Mouse (Mus musculus) neural tube, embryonic 12.5 days (tissue): ENCODE data around the gene Rce1. TPM values are rescaled to one million over a fixed set of nuclear protein-coding genes. Genes with fewer than 3 reads are reported as not detected.
"Not testable (repeated sequence)": the region's sequence is repeated elsewhere in the genome, so short reads cannot be mapped to it uniquely, and the experiment has no call there.

Experiments
- ATAC-seq: fragments of 200-750 bp; cut with Nextera tagmentation; 2 replicates; pipeline ENCODE4 v1.8.0; 2017; ENCODE audit warnings: low read depth, mild to moderate bottlenecking, moderate TSS enrichment, moderate library complexity; ENCODE audit not compliant: low FRiP score
- H3K27ac ChIP-seq: fragments of 300-500 bp; sonication (generic); 2 replicates; pipeline ENCODE4 v1.5.1; 2016
- H3K27me3 ChIP-seq: fragments of 300-500 bp; sonication (generic); replicated peaks from 2 replicates; pipeline ENCODE4 v1.6.1; 2016; ENCODE audit warnings: mild to moderate bottlenecking
- H3K36me3 ChIP-seq: fragments of 300-500 bp; sonication (generic); 2 replicates; pipeline ENCODE4 v1.6.1; 2016; ENCODE audit warnings: mild to moderate bottlenecking
- H3K4me1 ChIP-seq: fragments of 300-500 bp; sonication (generic); 2 replicates; pipeline ENCODE4 v1.6.1; 2016
- H3K4me2 ChIP-seq: fragments of 300-500 bp; sonication (generic); replicated peaks from 2 replicates; pipeline ENCODE4 v1.6.1; 2016; ENCODE audit warnings: mild to moderate bottlenecking
- H3K4me3 ChIP-seq: fragments of 300-500 bp; sonication (generic); 2 replicates; pipeline ENCODE4 v1.5.1; 2016
- H3K9ac ChIP-seq: fragments of 300-500 bp; sonication (generic); 2 replicates; pipeline ENCODE4 v1.6.1; 2016; ENCODE audit warnings: mild to moderate bottlenecking
- H3K9me3 ChIP-seq: fragments of 300-500 bp; sonication (generic); 2 replicates; pipeline ENCODE4 v1.6.1; 2016; ENCODE audit warnings: mild to moderate bottlenecking
- WGBS: fragments of 180-500 bp; shearing (Covaris S2); methylation state at CpG from one replicate; pipeline ENCODE4 v1.1.7; 2016; 5-methylcytosine and 5-hydroxymethylcytosine counted together
- polyA plus RNA-seq: library from polyadenylated mRNA; unstranded; fragments of >200 nt; fragmentation: Nextera tagmentation; extraction: Ambion mirVana; gene quantifications from 2 replicates; pipeline ENCODE4 v1.2.1, GENCODE M21; 2016

Rce1 gene
- polyA plus RNA-seq, 1 experiment from 2014 or later, result 56.1 TPM

- Histone ChIP-seq H3K27ac (no peak overlapping the region), H3K4me1 (peaks cover 25% of the 10 kb centered on the region), H3K4me3 (no peak overlapping the region), H3K4me2 (no peak overlapping the region), H3K27me3 (no peaks in the 10 kb centered on the region), H3K36me3 (peaks cover 26% of the 10 kb centered on the region), H3K9ac (no peak overlapping the region), H3K9me3 (no peaks in the 10 kb centered on the region)
- ATAC-seq, result no peak
- WGBS, result 89% methylated on average over 4 of the region's 4 CpGs
These were observed 16.9 kb downstream of the Rce1 start for GRCm38 (mm10) chr19:4608511-4608910.

GRCm38 (mm10) chr19:4607406-4607805 is 18.0 kb downstream of the Rce1 start:
- no peaks in the 10 kb centered on the region for H3K9me3 ChIP-seq
- H3K4me2 ChIP-seq, result no peak overlapping the region
- no peak overlapping the region for H3K27ac ChIP-seq
- peaks cover 15% of the 10 kb centered on the region for H3K36me3 ChIP-seq
- 92% methylated on average over 12 of the region's 12 CpGs for WGBS
- H3K4me1 ChIP-seq, result peaks cover 14% of the 10 kb centered on the region
- H3K4me3 ChIP-seq, result no peak overlapping the region
- H3K27me3 ChIP-seq, result no peaks in the 10 kb centered on the region
- H3K9ac ChIP-seq, result no peak overlapping the region
- no peak for ATAC-seq

GRCm38 (mm10) chr19:4605654-4606053 is 19.8 kb downstream of the Rce1 start:
- H3K27ac ChIP-seq, result no peak overlapping the region
- H3K36me3 ChIP-seq, result no peaks in the 10 kb centered on the region
- H3K27me3 ChIP-seq, result no peaks in the 10 kb centered on the region
- H3K4me1 ChIP-seq, result 0 out of 2 replicates have a peak, but pooled peaks cover 6% of the 10 kb centered on the region
- WGBS, result 89% methylated on average over 4 of the region's 4 CpGs
- no peak overlapping the region for H3K4me3 ChIP-seq
- no peak overlapping the region for H3K4me2 ChIP-seq
- no peak for ATAC-seq
- no peaks in the 10 kb centered on the region for H3K9me3 ChIP-seq
- H3K9ac ChIP-seq, result no peak overlapping the region

GRCm38 (mm10) chr19:4603801-4604723 is 21.4 kb downstream of the Rce1 start:
- no peaks in the 10 kb centered on the region for H3K27me3 ChIP-seq
- no peak for ATAC-seq
- WGBS, result 42% methylated on average over 24 of the region's 24 CpGs
- no peaks in the 10 kb centered on the region for H3K9me3 ChIP-seq
- H3K9ac ChIP-seq, result no peak overlapping the region
- H3K4me3 ChIP-seq, result no peak overlapping the region
- 0 out of 2 replicates have a peak, but pooled peaks cover 6% of the 10 kb centered on the region for H3K4me1 ChIP-seq
- H3K4me2 ChIP-seq, result 0 out of 2 replicates have a peak overlapping the region, but pooled peaks have one; percentile 22
- H3K36me3 ChIP-seq, result no peaks in the 10 kb centered on the region
- no peak overlapping the region for H3K27ac ChIP-seq

- WGBS, result 88% methylated on average over 20 of the region's 20 CpGs
- no peak for ATAC-seq
- Histone ChIP-seq H3K4me3 (no peak overlapping the region), H3K27me3 (no peaks in the 10 kb centered on the region), H3K9ac (no peak overlapping the region), H3K4me2 (no peak overlapping the region), H3K4me1 (0 out of 2 replicates have a peak, but pooled peaks cover 6% of the 10 kb centered on the region), H3K36me3 (no peaks in the 10 kb centered on the region), H3K9me3 (no peaks in the 10 kb centered on the region), H3K27ac (no peak overlapping the region)
These were observed 23.0 kb downstream of the Rce1 start for GRCm38 (mm10) chr19:4602459-4602858.

- H3K9me3 ChIP-seq, result no peaks in the 10 kb centered on the region
- H3K27me3 ChIP-seq, result no peaks in the 10 kb centered on the region
- no peaks in the 10 kb centered on the region for H3K4me1 ChIP-seq
- WGBS, result 86% methylated on average over 2 of the region's 2 CpGs
- no peak overlapping the region for H3K27ac ChIP-seq
- ATAC-seq, result no peak
- no peaks in the 10 kb centered on the region for H3K36me3 ChIP-seq
- no peak overlapping the region for H3K9ac ChIP-seq
- H3K4me2 ChIP-seq, result no peak overlapping the region
- no peak overlapping the region for H3K4me3 ChIP-seq
These were observed 29.4 kb downstream of the Rce1 start for GRCm38 (mm10) chr19:4596071-4596470.

- H3K27me3 ChIP-seq, result no peaks in the 10 kb centered on the region
- H3K27ac ChIP-seq, result no peak overlapping the region
- no peak overlapping the region for H3K9ac ChIP-seq
- ATAC-seq, result no peak
- WGBS, result 58% methylated on average over 7 of the region's 7 CpGs
- no peak overlapping the region for H3K4me2 ChIP-seq
- H3K4me1 ChIP-seq, result no peaks in the 10 kb centered on the region
- H3K36me3 ChIP-seq, result no peaks in the 10 kb centered on the region
- no peaks in the 10 kb centered on the region for H3K9me3 ChIP-seq
- no peak overlapping the region for H3K4me3 ChIP-seq
These were observed 31.5 kb downstream of the Rce1 start for GRCm38 (mm10) chr19:4593792-4594522.

- no peaks in the 10 kb centered on the region for H3K36me3 ChIP-seq
- no peak for ATAC-seq
These were observed 35.4 kb downstream of the Rce1 start for GRCm38 (mm10) chr19:4590025-4590424.

GRCm38 (mm10) chr19:4589081-4589480 is 36.4 kb downstream of the Rce1 start:
- Histone ChIP-seq H3K9ac (no peak overlapping the region), H3K27ac (no peak overlapping the region), H3K4me3 (no peak overlapping the region), H3K36me3 (no peaks in the 10 kb centered on the region), H3K9me3 (no peaks in the 10 kb centered on the region), H3K4me1 (no peaks in the 10 kb centered on the region), H3K4me2 (no peak overlapping the region), H3K27me3 (no peaks in the 10 kb centered on the region)
- WGBS, result 74% methylated on average over 1 of the region's 1 CpGs
- no peak for ATAC-seq

More at GRCm38 (mm10) chr19:4590025-4590424, 35.4 kb downstream of the Rce1 start:
- H3K4me3 ChIP-seq, result no peak overlapping the region
- H3K9me3 ChIP-seq, result no peaks in the 10 kb centered on the region
- H3K4me2 ChIP-seq, result no peak overlapping the region
- 93% methylated on average over 3 of the region's 3 CpGs for WGBS
- no peaks in the 10 kb centered on the region for H3K27me3 ChIP-seq
- H3K9ac ChIP-seq, result no peak overlapping the region
- no peaks in the 10 kb centered on the region for H3K4me1 ChIP-seq
- H3K27ac ChIP-seq, result no peak overlapping the region

GRCm38 (mm10) chr19:4588430-4588829 is 37.0 kb downstream of the Rce1 start:
- no peaks in the 10 kb centered on the region for H3K4me1 ChIP-seq
- no peaks in the 10 kb centered on the region for H3K9me3 ChIP-seq
- H3K27me3 ChIP-seq, result no peaks in the 10 kb centered on the region
- H3K9ac ChIP-seq, result no peak overlapping the region
- no peak overlapping the region for H3K4me2 ChIP-seq
- no peak overlapping the region for H3K4me3 ChIP-seq
- H3K36me3 ChIP-seq, result no peaks in the 10 kb centered on the region
- ATAC-seq, result no peak
- 69% methylated on average over 3 of the region's 3 CpGs for WGBS
- H3K27ac ChIP-seq, result no peak overlapping the region

- WGBS, result 71% methylated on average over 2 of the region's 2 CpGs
- no peaks in the 10 kb centered on the region for H3K36me3 ChIP-seq
These were observed 38.0 kb downstream of the Rce1 start for GRCm38 (mm10) chr19:4587426-4587825.

GRCm38 (mm10) chr19:4586783-4587182 is 38.7 kb downstream of the Rce1 start:
- not testable (repeated sequence) for H3K4me3 ChIP-seq, H3K9me3 ChIP-seq, H3K4me1 ChIP-seq, H3K36me3 ChIP-seq, H3K27me3 ChIP-seq, H3K27ac ChIP-seq, ATAC-seq, H3K9ac ChIP-seq, H3K4me2 ChIP-seq

More at GRCm38 (mm10) chr19:4587426-4587825, 38.0 kb downstream of the Rce1 start:
- no peak overlapping the region for H3K9ac ChIP-seq
- no peaks in the 10 kb centered on the region for H3K9me3 ChIP-seq
- no peaks in the 10 kb centered on the region for H3K27me3 ChIP-seq
- ATAC-seq, result no peak
- H3K4me3 ChIP-seq, result no peak overlapping the region
- no peak overlapping the region for H3K4me2 ChIP-seq
- H3K27ac ChIP-seq, result no peak overlapping the region
- H3K4me1 ChIP-seq, result no peaks in the 10 kb centered on the region
